Mouse (Mus musculus) embryonic facial prominence, embryonic 14.5 days (tissue): ENCODE data around the gene Wdr78. TPM values are rescaled to one million over a fixed set of nuclear protein-coding genes. Genes with fewer than 3 reads are reported as not detected.

ENCODE experiments used
- ATAC-seq: fragments of 200-750 bp; cut with Nextera tagmentation; 2 replicates; pipeline ENCODE4 v1.8.0; 2017; ENCODE audit warnings: low read depth, moderate number of reproducible peaks, moderate TSS enrichment
- DNase-seq: peaks from one replicate; pipeline ENCODE4 v3.0.0-alpha.2; 2015; ENCODE audit warnings: low spot score
- H3K27ac ChIP-seq: fragments of 300-500 bp; sonication (generic); replicated peaks from 2 replicates; pipeline ENCODE4 v1.5.1; 2014; ENCODE audit warnings: low read depth, mild to moderate bottlenecking, low read length, moderate library complexity
- H3K27me3 ChIP-seq: fragments of 300-500 bp; sonication (generic); replicated peaks from 2 replicates; pipeline ENCODE4 v1.6.1; 2014; ENCODE audit warnings: low read length; ENCODE audit not compliant: control insufficient read depth, insufficient read depth
- H3K36me3 ChIP-seq: fragments of 300-500 bp; sonication (generic); 2 replicates; pipeline ENCODE4 v1.6.1; 2014; ENCODE audit warnings: low read length, mixed read lengths; ENCODE audit not compliant: control insufficient read depth, insufficient read depth
- H3K4me1 ChIP-seq: fragments of 300-500 bp; sonication (generic); 2 replicates; pipeline ENCODE4 v1.6.1; 2014; ENCODE audit warnings: antibody characterized with exemption, low read length; ENCODE audit not compliant: control insufficient read depth, insufficient read depth
- H3K4me2 ChIP-seq: fragments of 300-500 bp; sonication (generic); 2 replicates; pipeline ENCODE4 v1.6.1; 2014; ENCODE audit warnings: low read depth, mild to moderate bottlenecking, low read length, moderate library complexity, mixed read lengths
- H3K4me3 ChIP-seq: fragments of 300-500 bp; sonication (generic); 2 replicates; pipeline ENCODE4 v1.5.1; 2014; ENCODE audit warnings: low read depth, mild to moderate bottlenecking, low read length
- H3K9ac ChIP-seq: fragments of 300-500 bp; sonication (generic); 2 replicates; pipeline ENCODE4 v1.6.1; 2014; ENCODE audit warnings: low read depth, mild to moderate bottlenecking, low read length, moderate library complexity, mixed read lengths
- H3K9me3 ChIP-seq: fragments of 300-500 bp; sonication (generic); 2 replicates; pipeline ENCODE4 v1.6.1; 2016; ENCODE audit warnings: low read length; ENCODE audit not compliant: control insufficient read depth
- WGBS: fragments of 180-500 bp; shearing (Covaris S2); extraction: QIAGEN DNeasy Blood & Tissue Kit; methylation state at CpG from one replicate; pipeline ENCODE4 v1.1.7; 2014; 5-methylcytosine and 5-hydroxymethylcytosine counted together
- polyA plus RNA-seq: library from polyadenylated mRNA; unstranded; fragments of >200 nt; fragmentation: Nextera tagmentation; extraction: Ambion mirVana; gene quantifications from 2 replicates; pipeline ENCODE4 v1.2.1, GENCODE M21; 2014

Wdr78 gene
- polyA plus RNA-seq = 3.6 and 3.9 TPM in 2 replicates

DNA sequence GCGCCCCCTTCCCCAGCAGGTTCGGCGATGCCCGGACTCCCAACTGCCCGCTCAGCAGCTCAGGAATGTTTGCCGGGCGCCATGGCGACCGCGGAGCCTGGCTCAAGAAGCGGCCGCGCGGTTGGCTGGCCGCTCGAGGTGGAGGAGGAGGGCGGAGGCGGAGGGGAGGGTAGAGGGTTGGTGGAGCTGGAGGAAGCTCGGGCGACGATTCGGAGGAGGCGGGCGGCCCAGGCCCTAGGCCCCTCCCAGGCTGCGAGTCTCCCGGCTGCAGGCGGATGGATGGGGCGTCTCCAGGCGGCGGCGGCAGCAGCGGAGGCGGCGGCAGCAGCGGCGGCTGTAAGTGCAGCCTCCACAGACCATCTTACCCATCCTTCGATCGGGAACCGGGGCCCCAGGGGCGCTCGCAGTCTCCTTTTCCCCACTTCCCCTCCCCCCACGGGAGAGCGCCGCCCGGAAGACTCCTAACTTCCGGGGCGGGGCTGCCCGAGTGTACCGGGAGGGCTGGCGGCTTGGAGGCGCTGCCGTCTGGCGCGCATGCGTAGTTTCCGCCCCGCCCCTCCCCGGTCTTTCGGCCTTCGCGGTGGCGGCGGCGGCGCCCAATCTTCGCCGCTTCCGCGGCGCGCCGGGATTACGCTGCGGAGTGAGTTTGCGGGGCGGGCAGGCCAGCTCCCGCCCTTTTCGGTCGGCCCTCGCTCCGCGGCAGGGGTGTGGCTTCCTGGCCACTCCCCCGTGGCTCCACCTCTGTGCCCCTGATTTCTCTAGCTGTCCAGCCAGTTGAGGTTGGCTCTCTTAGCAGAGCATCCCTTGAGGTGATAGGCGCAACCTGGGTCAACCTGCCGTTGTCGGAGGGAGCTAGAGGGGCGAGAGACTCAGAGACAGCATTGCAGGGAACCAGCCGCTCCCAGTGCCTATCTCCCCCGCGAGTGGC lies at the start of gene Wdr78, which contains the start of gene Mier1:
Wdr78 (minus strand) TSS at position 372 of the 928 bp plus-strand sequence.
Mier1 (plus strand) TSS at position 207 of the 928 bp plus-strand sequence.
- Histone ChIP-seq H3K4me3 (peak within 1 kb of the TSS; percentile 75), H3K4me2 (peak within 1 kb of the TSS; percentile 79), H3K27ac (peak within 1 kb of the TSS; percentile 99), H3K9me3 (no peaks in the 10 kb centered on the region), H3K9ac (peak within 1 kb of the TSS; percentile 90), H3K36me3 (peaks cover 9% of the 10 kb centered on the region; the same call in 1 of the 2 replicates), H3K27me3 (no peaks in the 10 kb centered on the region), H3K4me1 (peaks cover 14% of the 10 kb centered on the region)
- peak; percentile 98 for DNase-seq
- peak; percentile 99 for ATAC-seq
- WGBS = 0% methylated on average over 30 of the region's 90 CpGs

GRCm38 (mm10) chr4:103158781-103159180 lies 44.4 kb upstream of the Wdr78 start:
- no peak overlapping the region for H3K27ac ChIP-seq

GRCm38 (mm10) chr4:103151946-103152345 lies 37.6 kb upstream of the Wdr78 start:
- no peaks in the 10 kb centered on the region for H3K9me3 ChIP-seq
- no peaks in the 10 kb centered on the region for H3K27me3 ChIP-seq
- no peak overlapping the region for H3K9ac ChIP-seq
- no peak overlapping the region for H3K4me3 ChIP-seq
- no peak for DNase-seq
- H3K27ac ChIP-seq = no peak overlapping the region
- H3K4me2 ChIP-seq = no peak overlapping the region
- 82% methylated on average over 5 of the region's 5 CpGs for WGBS
- H3K4me1 ChIP-seq = no peaks in the 10 kb centered on the region
- H3K36me3 ChIP-seq = peaks cover 83% of the 10 kb centered on the region
- ATAC-seq = no peak; the same call in 1 of the 2 replicates

More at GRCm38 (mm10) chr4:103158781-103159180, 44.4 kb upstream of the Wdr78 start:
- WGBS = 82% methylated on average over 4 of the region's 4 CpGs
- H3K36me3 ChIP-seq = peaks cover 80% of the 10 kb centered on the region
- no peak overlapping the region for H3K4me3 ChIP-seq
- DNase-seq (no peak), ATAC-seq (no peak)
- H3K9me3 ChIP-seq = no peaks in the 10 kb centered on the region
- H3K4me1 ChIP-seq = no peaks in the 10 kb centered on the region
- no peak overlapping the region for H3K4me2 ChIP-seq
- no peak overlapping the region for H3K9ac ChIP-seq
- H3K27me3 ChIP-seq = no peaks in the 10 kb centered on the region

DNA sequence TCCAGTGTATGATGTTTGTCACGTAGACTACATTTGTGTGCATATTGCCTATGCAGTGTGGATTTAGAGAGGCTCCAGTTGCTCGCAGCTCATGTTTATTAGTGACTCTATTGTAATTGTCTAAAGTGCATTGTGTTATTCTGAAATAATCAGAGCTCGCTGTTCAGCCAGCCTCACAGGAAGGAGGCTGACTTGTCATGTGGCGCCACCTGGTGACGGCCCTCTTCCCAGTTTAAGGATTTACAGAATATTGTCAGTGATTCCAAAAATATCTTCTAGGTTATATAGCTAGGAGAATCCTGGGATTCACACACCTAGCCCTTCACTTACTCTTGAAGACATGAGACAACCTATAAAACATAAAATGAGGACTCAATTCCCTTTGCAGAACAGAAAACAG lies 32.0 kb upstream of the Wdr78 start:
- no peaks in the 10 kb centered on the region for H3K9me3 ChIP-seq
- no peak overlapping the region for H3K4me2 ChIP-seq
- ATAC-seq (no peak), DNase-seq (peak; percentile 78)
- H3K9ac ChIP-seq = no peak overlapping the region
- no peak overlapping the region for H3K4me3 ChIP-seq
- no peaks in the 10 kb centered on the region for H3K27me3 ChIP-seq
- H3K36me3 ChIP-seq = peaks cover 75% of the 10 kb centered on the region
- H3K4me1 ChIP-seq = no peaks in the 10 kb centered on the region
- WGBS = 45% methylated on average over 5 of the region's 5 CpGs
- no peak overlapping the region for H3K27ac ChIP-seq

DNA sequence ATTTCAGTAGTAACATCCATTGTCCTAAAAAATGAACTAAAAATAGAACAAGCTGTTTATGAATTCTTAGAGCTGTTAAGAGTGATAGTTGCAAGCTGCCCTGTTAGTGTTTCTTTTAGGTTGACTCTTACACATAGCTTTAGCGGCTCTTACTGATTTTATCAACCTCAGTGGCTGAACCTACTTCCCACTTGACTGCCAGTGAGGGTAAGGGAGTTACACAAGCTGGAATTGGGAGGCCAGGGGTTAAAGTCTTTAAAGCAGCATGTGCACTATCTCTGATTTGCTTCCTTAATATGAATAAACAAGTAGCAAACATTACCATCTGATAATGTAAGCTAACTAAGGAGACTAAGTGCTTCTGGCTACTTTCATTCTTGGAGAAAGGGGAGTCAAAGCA lies 22.6 kb upstream of the Wdr78 start:
- Histone ChIP-seq H3K27ac (no peak overlapping the region), H3K4me1 (no peaks in the 10 kb centered on the region), H3K4me3 (no peak overlapping the region), H3K4me2 (no peak overlapping the region), H3K27me3 (no peaks in the 10 kb centered on the region), H3K36me3 (peaks cover 57% of the 10 kb centered on the region), H3K9me3 (no peaks in the 10 kb centered on the region), H3K9ac (no peak overlapping the region)
- ATAC-seq = no peak
- DNase-seq = no peak
- 77% methylated on average over 1 of the region's 1 CpGs for WGBS

GRCm38 (mm10) chr4:103126533-103126932 lies 12.2 kb upstream of the Wdr78 start:
- 85% methylated on average over 4 of the region's 4 CpGs for WGBS
- Histone ChIP-seq H3K9ac (no peak overlapping the region), H3K36me3 (peaks cover 10% of the 10 kb centered on the region), H3K4me3 (no peak overlapping the region), H3K27me3 (no peaks in the 10 kb centered on the region), H3K4me1 (no peaks in the 10 kb centered on the region), H3K4me2 (no peak overlapping the region), H3K27ac (no peak overlapping the region), H3K9me3 (no peaks in the 10 kb centered on the region)
- no peak for DNase-seq
- ATAC-seq = no peak

DNA sequence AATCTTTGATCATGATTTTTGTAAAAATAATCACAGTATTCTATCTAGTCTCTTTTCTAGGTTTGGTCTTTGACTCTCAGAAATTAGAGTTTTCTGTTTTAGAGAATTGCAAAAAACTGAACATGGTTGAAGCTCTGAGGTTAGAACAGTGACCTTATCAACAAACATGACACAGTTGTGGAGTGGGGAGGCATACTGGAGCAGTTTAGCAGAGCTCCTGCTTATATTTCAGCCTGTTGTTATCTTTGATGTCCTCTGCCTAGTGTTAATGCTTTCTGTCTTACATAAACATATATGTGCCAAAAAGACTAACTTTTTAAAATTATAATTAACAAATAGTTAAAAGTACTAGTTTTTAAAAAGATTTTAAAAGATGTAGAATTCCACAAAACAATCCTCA lies 9.3 kb upstream of the Wdr78 start:
- H3K9me3 ChIP-seq = no peaks in the 10 kb centered on the region
- ATAC-seq = no peak
- no peaks in the 10 kb centered on the region for H3K36me3 ChIP-seq
- no peak overlapping the region for H3K4me3 ChIP-seq
- H3K27me3 ChIP-seq = no peaks in the 10 kb centered on the region
- no peak overlapping the region for H3K4me2 ChIP-seq
- no peak overlapping the region for H3K9ac ChIP-seq
- no peak overlapping the region for H3K27ac ChIP-seq
- DNase-seq = no peak
- H3K4me1 ChIP-seq = peaks cover 12% of the 10 kb centered on the region; the same call in 1 of the 2 replicates

DNA sequence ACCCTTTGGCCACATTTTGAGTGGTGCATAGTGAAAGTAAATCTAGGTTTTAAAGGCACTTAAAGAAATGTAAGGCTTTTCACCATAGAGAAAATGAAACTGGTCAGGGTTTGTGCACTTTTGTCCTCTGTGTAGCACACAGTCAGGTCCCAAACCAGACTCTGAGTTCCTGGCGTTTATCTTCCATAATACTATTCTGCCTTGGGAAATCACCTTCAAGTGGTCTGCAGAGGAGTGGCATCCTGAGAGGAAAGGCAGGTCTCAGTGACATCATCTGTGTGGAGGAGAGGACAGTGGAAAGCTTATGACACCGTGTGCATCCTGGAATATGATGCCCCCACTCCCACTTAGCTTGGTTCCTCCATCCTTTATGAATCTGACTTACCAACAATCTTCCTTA lies 8.7 kb upstream of the Wdr78 start:
- H3K36me3 ChIP-seq = no peaks in the 10 kb centered on the region
- H3K27ac ChIP-seq = no peak overlapping the region
- ATAC-seq (no peak), DNase-seq (no peak)
- H3K4me1 ChIP-seq = peaks cover 12% of the 10 kb centered on the region; the same call in 1 of the 2 replicates
- no peaks in the 10 kb centered on the region for H3K9me3 ChIP-seq
- H3K4me3 ChIP-seq = no peak overlapping the region
- H3K27me3 ChIP-seq = no peaks in the 10 kb centered on the region
- no peak overlapping the region for H3K9ac ChIP-seq
- H3K4me2 ChIP-seq = no peak overlapping the region
- WGBS = 61% methylated on average over 2 of the region's 2 CpGs
